Mouse (Mus musculus) cerebellum, postnatal 36 days (tissue): ENCODE measurements around the gene Gm42517.

Experiments used
- DNase-seq, 2 experiments: peaks; one replicate each; pipeline ENCODE4 v3.0.0; 2021 to 2022; ENCODE audit warnings: mixed read lengths in 2 of 2

The Gm42517 gene

DNA sequence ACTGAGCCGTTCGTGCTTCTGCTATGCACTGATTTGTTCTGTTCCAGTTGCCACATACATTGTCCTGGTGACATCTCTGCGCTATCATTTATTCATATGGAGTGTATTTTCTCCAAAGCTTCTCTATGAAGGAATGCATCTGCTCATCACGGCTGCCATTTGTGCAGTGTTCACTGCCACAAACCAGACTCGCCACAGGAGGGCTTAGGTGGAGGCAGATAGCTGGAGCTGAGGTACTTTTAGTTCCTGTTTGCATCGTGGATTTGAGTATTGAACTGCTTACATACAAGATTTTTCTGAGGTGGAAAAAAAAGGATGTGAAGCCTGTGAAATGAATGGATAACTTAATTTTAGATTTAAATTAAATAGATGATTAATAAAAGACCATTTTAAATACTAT is 19.9 kb downstream of the Gm42517 start:
- no peak for DNase-seq

DNA sequence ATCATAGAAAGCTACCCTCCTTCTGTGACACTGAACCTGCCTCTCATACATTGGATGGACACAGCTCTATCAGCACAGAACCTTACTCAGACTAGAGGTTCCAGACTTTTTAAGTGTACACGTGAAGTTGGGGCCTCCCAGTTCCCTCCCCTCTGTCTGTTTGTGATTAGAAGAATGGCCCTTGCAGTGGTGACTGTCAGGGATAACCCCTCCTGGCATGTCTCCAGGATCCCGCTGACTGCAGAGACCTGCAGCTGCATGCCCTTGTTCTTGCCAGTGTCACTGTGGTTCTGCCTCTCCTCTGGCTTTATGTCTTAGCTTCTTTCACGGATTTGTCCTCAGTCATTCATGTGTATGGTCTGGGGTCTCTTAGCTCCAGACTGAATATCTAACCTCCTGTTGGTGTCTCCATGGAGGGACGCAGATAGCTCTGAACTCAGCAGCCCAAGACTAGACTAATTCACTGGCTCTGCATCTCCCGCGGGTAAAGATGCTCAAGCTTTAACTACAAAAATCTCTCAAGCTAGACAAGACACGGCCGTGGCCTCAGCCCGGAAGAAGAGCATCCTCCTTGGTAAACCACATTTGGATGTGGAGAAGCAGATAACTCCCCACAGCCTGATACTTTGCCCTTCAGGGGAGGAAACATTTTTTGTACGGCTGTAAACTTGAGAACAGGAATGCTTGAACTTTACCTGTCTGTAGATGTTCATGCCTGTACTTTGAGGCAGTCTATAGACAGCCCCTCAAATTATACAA is 22.2 kb downstream of the Gm42517 start:
- no peak for DNase-seq

DNA sequence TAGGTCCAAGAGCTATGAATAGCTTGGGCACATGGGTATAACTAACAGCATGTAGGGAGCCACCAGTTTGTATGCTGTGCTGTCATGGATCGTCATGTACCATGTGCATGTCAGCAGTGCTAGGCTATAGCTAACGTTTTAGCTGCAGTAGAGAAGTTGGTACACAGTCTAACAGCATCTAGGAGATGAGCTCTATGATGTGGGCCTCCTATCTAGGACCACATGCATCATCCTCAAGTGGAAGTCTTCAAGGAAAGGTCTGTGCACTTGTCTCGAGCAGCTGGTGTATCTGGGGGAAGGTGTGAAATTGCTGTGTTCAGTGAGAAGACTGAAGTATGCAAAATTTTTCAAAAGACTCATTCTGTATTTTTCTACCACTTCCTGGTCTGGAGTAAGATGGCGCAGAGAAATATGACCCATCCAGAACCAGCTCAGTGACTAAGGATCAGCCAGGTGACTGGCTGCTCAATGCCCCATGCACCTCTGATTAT is 24.0 kb downstream of the Gm42517 start:
- DNase-seq, result no peak

DNA sequence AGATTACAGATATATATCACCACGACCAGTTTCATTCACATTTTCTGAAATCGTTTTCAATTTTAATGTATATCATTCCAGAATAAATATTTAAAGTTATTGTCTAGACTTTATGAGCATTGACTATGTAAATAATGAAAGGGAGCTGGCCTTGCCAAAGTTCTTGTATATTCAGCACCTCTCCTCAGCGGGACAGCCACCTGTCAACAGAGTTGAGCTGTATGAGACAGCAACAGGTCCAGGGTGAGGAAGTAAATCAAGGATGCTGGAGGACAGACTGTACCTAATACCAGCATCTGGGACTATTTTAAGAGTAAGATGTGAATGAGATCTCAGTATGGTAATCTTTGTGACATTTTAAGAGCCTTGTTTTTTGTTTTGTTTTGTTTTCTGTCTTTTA is 29.7 kb downstream of the Gm42517 start:
- no peak for DNase-seq

DNA sequence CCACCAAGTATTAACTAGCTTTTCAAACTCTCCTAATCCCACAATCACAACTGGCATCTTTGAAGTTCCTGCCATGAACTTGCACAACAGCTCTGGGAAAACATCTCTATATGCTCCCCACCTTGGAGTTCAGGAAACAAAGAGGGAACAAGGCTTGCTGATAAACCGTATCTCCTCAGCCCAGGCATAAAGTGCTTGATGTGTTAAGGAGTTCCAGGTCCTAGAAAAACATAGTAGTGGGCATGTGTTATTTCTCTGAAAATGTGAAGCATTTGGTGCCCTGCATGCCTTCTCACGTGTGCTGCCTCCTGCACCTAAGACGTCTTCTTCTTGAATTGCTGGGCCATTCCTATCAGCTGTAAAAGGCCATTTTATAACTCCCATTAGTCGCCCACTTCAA is 30.3 kb downstream of the Gm42517 start:
- no peak for DNase-seq

DNA sequence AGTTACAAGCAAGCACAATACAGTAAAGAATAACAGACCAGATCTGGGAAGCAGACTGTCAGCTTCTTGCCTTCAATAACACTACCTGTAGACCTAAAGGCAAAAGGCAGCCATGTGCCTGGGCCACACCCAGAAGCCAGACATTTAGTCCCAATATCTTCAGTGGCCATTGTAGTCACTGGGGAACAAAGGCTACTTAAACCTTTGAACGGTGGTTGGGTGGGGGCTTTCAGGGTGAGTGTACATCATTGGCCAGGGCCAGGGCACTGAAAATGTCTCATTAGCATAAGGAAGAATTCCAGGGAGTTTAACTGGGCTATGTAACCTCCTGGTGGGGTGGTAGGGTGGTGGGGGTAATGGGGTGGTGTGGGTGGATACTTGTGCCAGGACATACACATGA is 36.7 kb downstream of the Gm42517 start:
- no peak for DNase-seq
